Mouse (Mus musculus): Measurements from ENCODE around the gene Trim59. TPM values are rescaled to one million over a fixed set of nuclear protein-coding genes. Genes with fewer than 3 reads are reported as not detected.
"Not testable (repeated sequence)": the region's sequence is repeated elsewhere in the genome, so short reads cannot be mapped to it uniquely, and the experiment has no call there.

The Trim59 gene
- polyA plus RNA-seq, 2 experiments, result 27.4 to 84.6 TPM

- ATAC-seq (ENCODE audit: low FRiP score, low read depth), result no peak
- H3K27me3 ChIP-seq (ENCODE audit: control insufficient read depth, insufficient read depth, low read length), result no peaks in the 10 kb centered on the region
These were observed 18.3 kb downstream of the Trim59 start for GRCm38 (mm10) chr3:69026133-69026783.

DNA sequence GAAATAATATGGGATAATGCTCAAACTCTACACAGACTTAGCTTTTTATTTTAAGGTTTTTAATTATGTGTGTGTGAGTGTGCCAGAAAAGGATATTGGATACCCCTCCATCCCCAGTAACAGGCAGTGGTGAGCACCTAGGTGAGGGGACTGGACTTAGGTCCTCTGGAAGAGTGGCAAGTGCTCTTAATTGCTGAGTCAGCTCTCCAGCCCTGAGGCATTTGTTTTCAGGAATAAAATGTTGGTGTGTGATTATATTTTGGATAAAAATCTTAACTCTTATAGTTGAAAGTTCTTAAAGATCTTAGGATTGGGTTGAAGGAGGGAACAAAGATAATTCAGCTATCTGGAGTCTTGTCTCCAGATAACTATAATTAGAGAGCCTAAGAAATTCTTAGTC, 23.8 kb downstream of the Trim59 start:
- Histone ChIP-seq H3K27ac (replicated peaks; ENCODE audit: low read depth, low read length) (no peak overlapping the region), H3K4me3 (replicated peaks; ENCODE audit: low read length) (no peak overlapping the region), H3K9me3 (ENCODE audit: control insufficient read depth, low read length) (no peaks in the 10 kb centered on the region), H3K9ac (ENCODE audit: low read depth, low read length, severe bottlenecking) (no peak overlapping the region), H3K27me3 (ENCODE audit: control insufficient read depth, insufficient read depth, low read length) (no peaks in the 10 kb centered on the region), H3K4me2 (replicated peaks; ENCODE audit: low read depth, low read length, severe bottlenecking) (no peak overlapping the region), H3K36me3 (ENCODE audit: control insufficient read depth, insufficient read depth, low read length) (peaks cover 68% of the 10 kb centered on the region), H3K4me1 (ENCODE audit: control insufficient read depth, insufficient read depth, low read length) (no peaks in the 10 kb centered on the region)
- no peak for DNase-seq (ENCODE audit: low spot score)
- no peak for ATAC-seq (ENCODE audit: low FRiP score, low read depth)
- TF ChIP-seq POLR2A (IDR thresholded peaks at IDR 0.05; ENCODE audit: borderline replicate concordance, extremely low read depth, insufficient read depth, insufficient read length), result no peak

More at GRCm38 (mm10) chr3:69026133-69026783, 18.3 kb downstream of the Trim59 start:
- Histone ChIP-seq H3K27ac (replicated peaks; ENCODE audit: low read depth, low read length) (no peak overlapping the region), H3K9ac (ENCODE audit: low read depth, low read length, severe bottlenecking) (no peak overlapping the region), H3K4me2 (replicated peaks; ENCODE audit: low read depth, low read length, severe bottlenecking) (no peak overlapping the region), H3K4me3 (replicated peaks; ENCODE audit: low read length) (no peak overlapping the region), H3K4me1 (ENCODE audit: control insufficient read depth, insufficient read depth, low read length) (no peaks in the 10 kb centered on the region), H3K36me3 (ENCODE audit: control insufficient read depth, insufficient read depth, low read length) (peaks cover 68% of the 10 kb centered on the region), H3K9me3 (ENCODE audit: control insufficient read depth, low read length) (no peaks in the 10 kb centered on the region)
- DNase-seq (ENCODE audit: low spot score), result no peak
- no peak for TF ChIP-seq POLR2A (IDR thresholded peaks at IDR 0.05; ENCODE audit: borderline replicate concordance, extremely low read depth, insufficient read depth, insufficient read length)
- WGBS, result 93% methylated on average over 1 of the region's 1 CpGs

DNA sequence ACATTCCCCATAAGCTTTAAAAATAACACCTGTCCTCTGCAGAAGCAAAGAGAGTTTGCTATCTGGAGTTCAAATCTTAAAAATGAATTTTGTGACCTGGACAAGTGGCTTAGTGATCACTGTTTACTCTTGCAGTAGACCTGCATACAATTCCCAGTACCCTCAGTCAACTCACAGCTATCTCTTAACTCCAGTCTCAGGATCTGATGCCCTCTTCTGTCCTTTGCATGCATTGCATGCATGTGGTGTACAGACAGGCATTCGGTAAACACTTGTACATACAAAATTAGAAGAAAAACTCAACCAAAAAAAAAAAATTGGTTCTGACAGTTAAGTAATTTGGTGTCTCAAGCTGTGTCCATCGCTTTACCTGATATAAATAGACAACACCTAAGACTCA, 24.3 kb downstream of the Trim59 start:
- H3K9me3 ChIP-seq (ENCODE audit: control insufficient read depth, low read length), result no peaks in the 10 kb centered on the region
- H3K4me2 ChIP-seq (replicated peaks; ENCODE audit: low read depth, low read length, severe bottlenecking), result no peak overlapping the region
- H3K4me1 ChIP-seq (ENCODE audit: control insufficient read depth, insufficient read depth, low read length), result no peaks in the 10 kb centered on the region
- no peak overlapping the region for H3K27ac ChIP-seq (replicated peaks; ENCODE audit: low read depth, low read length)
- DNase-seq (ENCODE audit: low spot score) (no peak), ATAC-seq (ENCODE audit: low FRiP score, low read depth) (no peak)
- no peak overlapping the region for H3K9ac ChIP-seq (ENCODE audit: low read depth, low read length, severe bottlenecking)
- no peaks in the 10 kb centered on the region for H3K27me3 ChIP-seq (ENCODE audit: control insufficient read depth, insufficient read depth, low read length)
- peaks cover 65% of the 10 kb centered on the region for H3K36me3 ChIP-seq (ENCODE audit: control insufficient read depth, insufficient read depth, low read length)
- H3K4me3 ChIP-seq (replicated peaks; ENCODE audit: low read length), result no peak overlapping the region
- WGBS, result 95% methylated on average over 2 of the region's 2 CpGs
- TF ChIP-seq POLR2A (IDR thresholded peaks at IDR 0.05; ENCODE audit: borderline replicate concordance, extremely low read depth, insufficient read depth, insufficient read length), result no peak

DNA sequence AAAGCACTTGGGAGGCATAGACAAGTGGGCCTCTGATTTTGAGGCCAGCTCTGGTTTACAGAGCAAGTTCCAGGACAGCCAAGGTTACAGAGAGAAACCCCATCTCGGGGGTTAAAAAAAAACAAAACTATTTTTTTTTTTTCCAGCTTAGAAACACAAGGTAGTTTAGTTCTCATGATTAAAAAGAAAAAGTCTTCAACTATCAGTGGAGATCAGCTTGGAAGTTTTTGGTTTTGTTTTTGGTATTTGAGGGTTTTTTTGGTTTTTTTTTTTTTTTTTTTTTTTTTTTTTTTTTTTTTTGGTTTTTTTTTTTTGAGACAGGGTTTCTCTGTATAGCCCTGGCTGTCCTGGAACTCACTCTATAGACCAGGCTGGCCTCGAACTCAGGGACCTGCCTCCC, 25.9 kb downstream of the Trim59 start:
- H3K27me3 ChIP-seq (ENCODE audit: control insufficient read depth, insufficient read depth, low read length); H3K27ac ChIP-seq (replicated peaks; ENCODE audit: low read depth, low read length); H3K4me1 ChIP-seq (ENCODE audit: control insufficient read depth, insufficient read depth, low read length); H3K4me2 ChIP-seq (replicated peaks; ENCODE audit: low read depth, low read length, severe bottlenecking); H3K4me3 ChIP-seq (replicated peaks; ENCODE audit: low read length); DNase-seq (ENCODE audit: low spot score); H3K9me3 ChIP-seq (ENCODE audit: control insufficient read depth, low read length); ATAC-seq (ENCODE audit: low FRiP score, low read depth); H3K9ac ChIP-seq (ENCODE audit: low read depth, low read length, severe bottlenecking): not testable (repeated sequence)
- H3K36me3 ChIP-seq (ENCODE audit: control insufficient read depth, insufficient read depth, low read length), result peaks cover 68% of the 10 kb centered on the region
- WGBS, result 93% methylated on average over 2 of the region's 2 CpGs

DNA sequence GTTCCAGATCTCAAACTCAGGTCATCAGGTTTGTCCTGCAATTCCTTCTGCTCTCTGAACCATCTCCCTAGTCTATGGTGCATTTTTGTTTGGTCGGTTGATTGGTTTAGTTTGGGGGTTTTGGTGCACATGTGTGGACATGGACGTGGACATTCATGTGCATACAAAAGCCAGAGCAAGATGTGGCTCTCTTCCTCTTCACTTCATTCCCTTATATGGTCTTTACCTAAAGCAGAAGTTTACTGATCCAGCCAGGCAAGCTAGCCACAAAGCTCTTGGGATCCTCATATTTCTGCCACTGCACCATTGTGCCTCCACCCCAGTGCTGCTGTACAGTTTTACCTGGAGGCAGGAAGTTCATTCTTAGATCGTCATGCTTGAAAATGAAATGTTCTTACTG, 27.4 kb downstream of the Trim59 start:
- no peak for ATAC-seq (ENCODE audit: low FRiP score, low read depth)
- TF ChIP-seq POLR2A (IDR thresholded peaks at IDR 0.05; ENCODE audit: borderline replicate concordance, extremely low read depth, insufficient read depth, insufficient read length), result no peak
- Histone ChIP-seq H3K9ac (ENCODE audit: low read depth, low read length, severe bottlenecking) (no peak overlapping the region), H3K4me3 (replicated peaks; ENCODE audit: low read length) (no peak overlapping the region), H3K4me2 (replicated peaks; ENCODE audit: low read depth, low read length, severe bottlenecking) (no peak overlapping the region), H3K27ac (replicated peaks; ENCODE audit: low read depth, low read length) (no peak overlapping the region), H3K9me3 (ENCODE audit: control insufficient read depth, low read length) (no peaks in the 10 kb centered on the region), H3K27me3 (ENCODE audit: control insufficient read depth, insufficient read depth, low read length) (no peaks in the 10 kb centered on the region), H3K36me3 (ENCODE audit: control insufficient read depth, insufficient read depth, low read length) (peaks cover 61% of the 10 kb centered on the region), H3K4me1 (ENCODE audit: control insufficient read depth, insufficient read depth, low read length) (no peaks in the 10 kb centered on the region)
- WGBS, result 89% methylated on average over 3 of the region's 3 CpGs
- DNase-seq (ENCODE audit: low spot score), result no peak

DNA sequence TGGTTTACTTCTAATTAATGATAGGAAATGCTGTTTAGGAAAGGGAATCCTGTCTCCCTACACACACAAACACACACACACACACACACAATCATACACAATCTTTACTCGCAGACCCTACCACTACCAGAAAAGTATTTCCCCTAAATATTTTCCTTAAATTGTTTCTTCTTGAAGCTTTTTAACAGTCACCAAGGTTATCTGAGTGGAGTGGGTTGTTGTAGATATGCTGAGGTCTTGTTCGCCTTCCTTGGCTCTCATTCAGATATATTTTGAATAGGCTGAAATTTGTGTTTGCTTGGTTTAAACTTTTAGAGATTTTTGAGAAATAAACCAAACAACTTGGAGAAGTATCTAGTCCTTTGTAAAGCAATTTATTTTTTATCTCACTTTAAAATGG, 35.7 kb downstream of the Trim59 start:
- no peaks in the 10 kb centered on the region for H3K27me3 ChIP-seq (ENCODE audit: control insufficient read depth, insufficient read depth, low read length)
- H3K27ac ChIP-seq (replicated peaks; ENCODE audit: low read depth, low read length), result no peak overlapping the region
- ATAC-seq (ENCODE audit: low FRiP score, low read depth) (no peak), DNase-seq (ENCODE audit: low spot score) (no peak)
- no peak overlapping the region for H3K4me2 ChIP-seq (replicated peaks; ENCODE audit: low read depth, low read length, severe bottlenecking)
- H3K4me1 ChIP-seq (ENCODE audit: control insufficient read depth, insufficient read depth, low read length), result peaks cover 12% of the 10 kb centered on the region
- no peak overlapping the region for H3K9ac ChIP-seq (ENCODE audit: low read depth, low read length, severe bottlenecking)
- TF ChIP-seq POLR2A (IDR thresholded peaks at IDR 0.05; ENCODE audit: borderline replicate concordance, extremely low read depth, insufficient read depth, insufficient read length), result no peak
- H3K9me3 ChIP-seq (ENCODE audit: control insufficient read depth, low read length), result no peaks in the 10 kb centered on the region
- H3K36me3 ChIP-seq (ENCODE audit: control insufficient read depth, insufficient read depth, low read length), result peaks cover 5% of the 10 kb centered on the region
- 93% methylated on average over 2 of the region's 2 CpGs for WGBS
- no peak overlapping the region for H3K4me3 ChIP-seq (replicated peaks; ENCODE audit: low read length)

All from limb, embryonic 14.5 days (tissue).